In the genomic region with DNA sequence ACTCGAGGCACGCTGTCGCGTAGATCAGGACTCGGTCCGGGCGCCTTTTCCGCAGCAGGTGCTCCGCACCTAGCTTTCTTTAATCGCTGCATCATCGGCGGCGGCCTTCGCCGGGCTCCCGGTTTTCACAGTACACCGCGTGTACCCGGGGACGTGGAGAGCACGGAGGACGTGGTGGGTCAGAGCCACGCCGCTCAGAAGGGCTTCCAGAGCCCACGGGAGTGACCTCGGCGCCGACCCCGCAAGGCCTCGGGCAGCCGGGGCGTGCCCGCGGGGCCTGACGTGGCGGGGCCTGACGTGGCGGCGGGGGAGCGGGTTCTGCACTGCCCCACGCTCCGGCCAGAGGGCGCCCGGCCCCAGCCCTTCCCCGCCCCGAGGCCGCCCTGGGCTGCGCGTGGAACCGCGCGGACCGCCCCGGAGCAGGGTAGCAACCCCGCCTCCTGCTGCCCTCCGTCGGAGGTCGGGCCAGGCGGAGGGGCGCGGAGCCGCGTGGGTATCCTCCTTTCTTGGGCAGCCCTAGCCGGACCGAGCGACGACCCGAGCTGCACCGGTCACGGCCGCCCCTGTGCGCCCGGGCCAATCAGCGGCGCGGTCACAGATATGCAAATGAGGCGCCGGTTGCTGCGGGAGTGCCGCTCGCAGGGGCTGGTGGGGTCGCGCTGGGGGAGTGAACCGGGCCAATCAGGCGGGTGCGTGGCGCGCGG, we compare ENCODE assay signal across 8 mouse cellular contexts.
DNase-seq lines count a peak whose midpoint lies in the region; ATAC-seq and TF ChIP-seq lines count a peak whose summit lies in the region.

No protein-coding gene starts in this region.

- H3K9me3 ChIP-seq in heart, embryonic 11.5 days (replicated peaks; ENCODE audit: control insufficient read depth, low read length), result no peaks in the 10 kb centered on the region
- no peaks in the 10 kb centered on the region for H3K9me3 ChIP-seq in kidney, embryonic 16.5 days (ENCODE audit: low read length)

- peak overlapping the region; percentile 88 for H3K27ac ChIP-seq in heart, embryonic 11.5 days (ENCODE audit: low read depth, low read length)
- H3K27ac ChIP-seq in kidney, embryonic 16.5 days (ENCODE audit: low read length), result peak overlapping the region; percentile 84

- no peaks in the 10 kb centered on the region; the same call in 1 of the 2 replicates for H3K4me1 ChIP-seq in heart, embryonic 11.5 days (ENCODE audit: control insufficient read depth, insufficient read depth, low read length)
- H3K4me1 ChIP-seq in kidney, embryonic 16.5 days (ENCODE audit: insufficient read depth, low read length), result peaks cover 4% of the 10 kb centered on the region; the same call in 1 of the 2 replicates

- no peaks in the 10 kb centered on the region for H3K27me3 ChIP-seq in heart, embryonic 11.5 days (ENCODE audit: control insufficient read depth, insufficient read depth, low read length)
- H3K27me3 ChIP-seq in kidney, embryonic 16.5 days (ENCODE audit: insufficient read depth, low read length), result no peaks in the 10 kb centered on the region

- TF ChIP-seq CTCF in brain, embryonic 14.5 days (IDR thresholded peaks at IDR 0.05; ENCODE audit: borderline replicate concordance, extremely low read depth, insufficient read depth, insufficient read length), result peak; percentile 29; the same call in 1 of the 2 replicates

- WGBS in heart, embryonic 11.5 days (ENCODE audit: insufficient replicate concordance), result under 1% methylated on average over 81 of the region's 89 CpGs
- WGBS in kidney, embryonic 16.5 days, result under 1% methylated on average over 86 of the region's 89 CpGs

- no peaks in the 10 kb centered on the region for H3K36me3 ChIP-seq in heart, embryonic 11.5 days (ENCODE audit: control insufficient read depth, insufficient read depth, low read length)
- H3K36me3 ChIP-seq in kidney, embryonic 16.5 days (ENCODE audit: insufficient read depth, low read length), result no peaks in the 10 kb centered on the region

- peak; percentile 53; the same call in 1 of the 2 replicates for TF ChIP-seq POLR2A in brain, embryonic 14.5 days (IDR thresholded peaks at IDR 0.05; ENCODE audit: borderline replicate concordance, extremely low read depth, insufficient read depth, insufficient read length, poor library complexity, severe bottlenecking)

- H3K4me3 ChIP-seq in heart, embryonic 11.5 days (ENCODE audit: low read depth, low read length), result peak overlapping the region; percentile 88
- peak overlapping the region; percentile 79 for H3K4me3 ChIP-seq in kidney, embryonic 16.5 days (ENCODE audit: low read length)

- peak overlapping the region; percentile 89 for H3K9ac ChIP-seq in heart, embryonic 11.5 days (ENCODE audit: low read depth, low read length)
- H3K9ac ChIP-seq in kidney, embryonic 16.5 days (replicated peaks; ENCODE audit: low read length), result peak overlapping the region; percentile 87

- DNase-seq in CD4-positive helper T cell, adult 2 months (ENCODE audit: low read depth, low spot score), result peak; percentile 93
- DNase-seq in brain, embryonic 14.5 days (ENCODE audit: low read depth), result peak; percentile 95
- DNase-seq in liver, result peak; percentile 94
- DNase-seq in monocyte, adult 2 months (ENCODE audit: low read depth in 1 of 2, low spot score in 2 of 2), result peak; percentile 75 to 90
- DNase-seq in spleen, postnatal 14 days (ENCODE audit: low spot score in 2 of 2), result peak; percentile 86 to 91

- H3K4me2 ChIP-seq in heart, embryonic 11.5 days, result peak overlapping the region; percentile 97
- H3K4me2 ChIP-seq in kidney, embryonic 16.5 days (replicated peaks; ENCODE audit: low read depth, low read length), result peak overlapping the region; percentile 97

- ATAC-seq in erythroblast, adult 5-6 weeks (replicated peaks; ENCODE audit: low FRiP score, poor library complexity, severe bottlenecking), result peak; percentile 94
- peak; percentile 98 for ATAC-seq in heart, embryonic 11.5 days (replicated peaks; ENCODE audit: insufficient number of reproducible peaks, low FRiP score, low TSS enrichment)
- peak; percentile 99 for ATAC-seq in kidney, embryonic 16.5 days (ENCODE audit: low FRiP score, low TSS enrichment)

Comparison
In these comparisons a context has a peak if more than half of its experiments do, and no peak if none do; other contexts are left out.
1. Peak in every context shown above with its lines: DNase-seq, ATAC-seq, H3K4me3 ChIP-seq and H3K27ac ChIP-seq.